Mouse (Mus musculus) intestine, embryonic 16.5 days (tissue): ENCODE results near the gene Cux1. TPM values are rescaled to one million over a fixed set of nuclear protein-coding genes. Genes with fewer than 3 reads are reported as not detected.
A peak's percentile ranks its signal among the peaks of the same experiment; 100 is the strongest.

Source experiments
- ATAC-seq: fragments of 200-750 bp; cut with Nextera tagmentation; 2 replicates; pipeline ENCODE4 v1.8.0; 2017; ENCODE audit warnings: moderate TSS enrichment, moderate library complexity
- H3K27ac ChIP-seq: fragments of 300-500 bp; sonication (generic); 2 replicates; pipeline ENCODE4 v1.5.1; 2014; ENCODE audit warnings: mild to moderate bottlenecking, low read length
- H3K27me3 ChIP-seq: fragments of 300-500 bp; sonication (generic); replicated peaks from 2 replicates; pipeline ENCODE4 v1.6.1; 2014; ENCODE audit warnings: low read length, control low read depth, mixed read lengths; ENCODE audit not compliant: control insufficient read depth, insufficient read depth
- H3K36me3 ChIP-seq: fragments of 300-500 bp; sonication (generic); 2 replicates; pipeline ENCODE4 v1.6.1; 2014; ENCODE audit warnings: low read length, control low read depth; ENCODE audit not compliant: control insufficient read depth, insufficient read depth
- H3K4me1 ChIP-seq: fragments of 300-500 bp; sonication (generic); 2 replicates; pipeline ENCODE4 v1.6.1; 2014; ENCODE audit warnings: low read length, control low read depth, mixed read lengths; ENCODE audit not compliant: control insufficient read depth, insufficient read depth
- H3K4me2 ChIP-seq: fragments of 300-500 bp; sonication (generic); 2 replicates; pipeline ENCODE4 v1.6.1; 2014; ENCODE audit warnings: low read depth, low read length, control low read depth
- H3K4me3 ChIP-seq: fragments of 300-500 bp; sonication (generic); 2 replicates; pipeline ENCODE4 v1.5.1; 2014; ENCODE audit warnings: mild to moderate bottlenecking, low read length
- H3K9ac ChIP-seq: fragments of 300-500 bp; sonication (generic); 2 replicates; pipeline ENCODE4 v1.6.1; 2014; ENCODE audit warnings: low read depth, low read length
- H3K9me3 ChIP-seq: fragments of 300-500 bp; sonication (generic); 2 replicates; pipeline ENCODE4 v1.6.1; 2016; ENCODE audit warnings: low read length, control low read depth; ENCODE audit not compliant: control insufficient read depth
- WGBS: fragments of 180-500 bp; shearing (Covaris S2); extraction: QIAGEN DNeasy Blood & Tissue Kit; methylation state at CpG from one replicate; pipeline ENCODE4 v1.1.7; 2014; 5-methylcytosine and 5-hydroxymethylcytosine counted together
- polyA plus RNA-seq: library from polyadenylated mRNA; unstranded; fragments of >200 nt; fragmentation: Nextera tagmentation; extraction: Ambion mirVana; gene quantifications from 2 replicates; pipeline ENCODE4 v1.2.1, GENCODE M21; 2015

The Cux1 gene
- polyA plus RNA-seq, 1 experiment from 2014 or later = 62.5 TPM

- Histone ChIP-seq H3K4me3 (no peak overlapping the region), H3K9me3 (no peaks in the 10 kb centered on the region), H3K4me1 (peaks cover 8% of the 10 kb centered on the region), H3K36me3 (no peaks in the 10 kb centered on the region), H3K4me2 (no peak overlapping the region), H3K27me3 (no peaks in the 10 kb centered on the region), H3K9ac (no peak overlapping the region), H3K27ac (no peak overlapping the region)
- no peak for ATAC-seq
- WGBS = 81% methylated on average over 6 of the region's 6 CpGs
These were observed 326.1 kb downstream of the Cux1 start for GRCm38 (mm10) chr5:136241161-136241560.

DNA sequence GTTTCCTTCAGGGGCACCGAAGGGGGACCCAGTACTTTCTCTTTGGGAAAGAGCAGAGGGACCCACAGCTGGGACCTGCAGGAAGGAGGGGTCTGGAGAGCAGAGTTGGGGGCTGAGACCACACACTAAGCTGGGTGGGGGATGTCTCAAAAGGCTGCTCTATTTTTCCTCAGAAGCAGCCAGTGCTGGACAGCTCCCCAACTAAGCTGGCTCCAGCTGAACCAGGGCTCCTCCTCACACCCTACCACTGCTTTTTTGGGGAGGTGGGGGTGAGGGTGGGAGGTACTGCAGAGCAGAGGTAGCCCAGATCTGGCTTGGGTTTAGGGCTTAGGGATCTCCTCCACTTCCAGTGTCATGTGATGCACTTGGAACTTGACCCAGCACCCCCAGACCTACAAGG lies 326.9 kb downstream of the Cux1 start:
- Histone ChIP-seq H3K27ac (no peak overlapping the region), H3K27me3 (no peaks in the 10 kb centered on the region), H3K4me1 (peaks cover 8% of the 10 kb centered on the region), H3K4me2 (no peak overlapping the region), H3K36me3 (no peaks in the 10 kb centered on the region), H3K4me3 (no peak overlapping the region), H3K9me3 (no peaks in the 10 kb centered on the region), H3K9ac (no peak overlapping the region)
- no peak for ATAC-seq
- 44% methylated on average over 1 of the region's 1 CpGs for WGBS

DNA sequence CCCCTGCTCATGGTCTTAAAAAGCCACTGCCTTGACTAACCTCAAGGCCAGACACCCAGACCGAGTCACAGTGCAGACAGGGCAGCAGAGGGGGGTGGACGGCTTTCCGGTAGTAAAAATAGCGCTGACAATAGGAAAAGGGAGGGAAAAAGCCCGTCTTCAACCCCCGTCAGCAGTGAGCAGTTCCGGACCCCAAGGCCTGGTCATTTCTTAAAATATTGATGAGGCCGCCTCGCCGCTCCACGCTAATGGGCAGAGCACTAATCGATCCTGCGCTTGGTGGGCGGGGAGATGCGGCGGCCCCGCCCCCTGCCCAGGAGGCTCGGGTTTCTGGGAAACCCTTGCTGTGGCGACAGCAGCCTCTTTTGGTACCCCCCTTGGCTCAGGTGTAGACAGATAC lies 329.7 kb downstream of the Cux1 start:
- Histone ChIP-seq H3K4me1 (no peaks in the 10 kb centered on the region; the same call in 1 of the 2 replicates), H3K27me3 (no peaks in the 10 kb centered on the region), H3K4me2 (peak overlapping the region; percentile 58), H3K27ac (no peak overlapping the region), H3K9ac (no peak overlapping the region), H3K9me3 (no peaks in the 10 kb centered on the region), H3K36me3 (no peaks in the 10 kb centered on the region), H3K4me3 (peak overlapping the region; percentile 32)
- no peak for ATAC-seq
- WGBS = 4% methylated on average over 19 of the region's 19 CpGs

- H3K27ac ChIP-seq = no peak overlapping the region
- H3K4me1 ChIP-seq = no peaks in the 10 kb centered on the region; the same call in 1 of the 2 replicates
- no peak overlapping the region for H3K9ac ChIP-seq
- no peak for ATAC-seq
- no peak overlapping the region for H3K4me3 ChIP-seq
- 74% methylated on average over 5 of the region's 5 CpGs for WGBS
- H3K27me3 ChIP-seq = peaks cover 5% of the 10 kb centered on the region; the same call in 1 of the 2 replicates
- no peaks in the 10 kb centered on the region for H3K36me3 ChIP-seq
- H3K9me3 ChIP-seq = no peaks in the 10 kb centered on the region
- no peak overlapping the region for H3K4me2 ChIP-seq
These were observed 330.7 kb downstream of the Cux1 start for GRCm38 (mm10) chr5:136236611-136237010.

DNA sequence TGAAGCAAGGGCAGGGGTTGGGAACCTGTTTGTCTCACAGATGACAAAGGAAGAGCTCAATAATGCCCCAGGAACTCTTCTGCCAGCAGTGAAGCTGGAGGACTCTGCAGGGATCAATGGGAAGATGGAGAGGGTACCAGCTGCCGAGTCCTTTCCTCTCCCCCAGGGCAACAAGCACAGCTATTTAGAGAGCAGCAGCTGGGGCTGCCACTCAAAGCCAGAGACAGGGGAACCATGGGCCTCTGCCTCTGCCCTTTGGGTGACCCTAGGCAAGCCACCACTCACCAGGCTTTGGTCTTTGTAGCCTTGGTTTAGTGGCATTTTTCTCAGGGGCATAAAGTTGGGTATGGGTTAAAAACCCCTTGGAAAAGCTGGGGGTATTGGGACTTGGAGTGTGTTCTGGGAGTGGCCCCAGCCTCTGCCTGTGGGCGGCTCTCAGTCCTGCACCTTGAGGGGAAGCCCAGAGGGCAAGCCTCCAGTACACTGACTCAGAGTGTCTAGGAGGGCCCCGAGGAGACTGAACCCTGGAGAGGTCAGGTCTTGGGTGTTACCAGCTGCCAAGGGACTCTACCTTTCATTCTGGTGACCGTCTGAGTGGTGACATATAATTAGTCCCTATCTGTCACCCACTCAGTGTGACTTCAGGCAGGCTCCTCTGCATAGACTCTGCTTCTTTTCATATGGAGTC lies 336.8 kb downstream of the Cux1 start:
- Histone ChIP-seq H3K4me2 (no peak overlapping the region), H3K4me3 (no peak overlapping the region), H3K4me1 (no peaks in the 10 kb centered on the region), H3K27ac (no peak overlapping the region), H3K9me3 (no peaks in the 10 kb centered on the region), H3K36me3 (no peaks in the 10 kb centered on the region), H3K9ac (no peak overlapping the region), H3K27me3 (peaks cover 7% of the 10 kb centered on the region; the same call in 1 of the 2 replicates)
- WGBS = 63% methylated on average over 4 of the region's 4 CpGs
- ATAC-seq = no peak

DNA sequence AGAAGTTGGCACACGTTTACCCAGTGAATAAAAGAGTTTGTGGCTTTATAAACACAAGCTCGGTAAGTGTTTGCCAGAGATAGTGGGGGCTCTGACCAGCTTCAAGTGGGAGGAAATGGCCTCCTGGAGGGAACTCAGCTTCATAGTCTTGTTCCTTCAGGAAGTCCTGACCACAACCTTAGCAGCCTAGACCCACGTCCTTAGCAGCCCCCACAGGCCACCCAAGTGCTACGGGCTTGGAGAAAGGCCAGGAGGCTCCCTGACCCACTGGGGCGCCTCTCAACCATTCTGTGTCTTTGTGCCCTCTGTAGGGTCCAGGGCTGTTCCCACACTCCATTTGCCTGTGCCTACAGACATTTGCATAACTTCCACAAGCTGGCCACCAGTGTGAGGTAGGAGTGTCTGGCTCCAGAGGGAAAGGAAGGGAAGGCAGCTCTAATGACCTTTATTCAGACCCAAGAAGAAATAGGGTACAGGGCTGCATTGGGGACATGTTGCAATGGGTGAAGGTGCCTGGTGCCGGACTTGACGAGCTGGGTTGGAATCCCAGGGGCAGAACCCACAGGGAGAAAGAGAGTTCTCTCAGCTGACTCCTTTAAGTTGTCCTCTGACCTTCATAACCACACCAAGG lies 340.9 kb downstream of the Cux1 start:
- H3K27me3 ChIP-seq = 0 out of 2 replicates have a peak, but pooled peaks cover 2% of the 10 kb centered on the region
- no peaks in the 10 kb centered on the region for H3K9me3 ChIP-seq
- no peak overlapping the region for H3K9ac ChIP-seq
- 66% methylated on average over 7 of the region's 7 CpGs for WGBS
- H3K4me3 ChIP-seq = no peak overlapping the region
- H3K4me1 ChIP-seq = no peaks in the 10 kb centered on the region
- H3K4me2 ChIP-seq = no peak overlapping the region
- no peaks in the 10 kb centered on the region for H3K36me3 ChIP-seq
- H3K27ac ChIP-seq = no peak overlapping the region
- no peak for ATAC-seq

GRCm38 (mm10) chr5:136218585-136218984 lies 348.7 kb downstream of the Cux1 start:
- Histone ChIP-seq H3K27me3 (no peaks in the 10 kb centered on the region), H3K36me3 (no peaks in the 10 kb centered on the region), H3K4me1 (peaks cover 4% of the 10 kb centered on the region; the same call in 1 of the 2 replicates), H3K4me3 (no peak overlapping the region), H3K27ac (no peak overlapping the region), H3K9me3 (no peaks in the 10 kb centered on the region; the same call in 1 of the 2 replicates), H3K9ac (no peak overlapping the region), H3K4me2 (no peak overlapping the region)
- 77% methylated on average over 12 of the region's 12 CpGs for WGBS
- ATAC-seq = no peak

GRCm38 (mm10) chr5:136217932-136218381 lies 349.3 kb downstream of the Cux1 start:
- no peak for ATAC-seq
- 64% methylated on average over 4 of the region's 4 CpGs for WGBS
- H3K4me2 ChIP-seq = no peak overlapping the region

DNA sequence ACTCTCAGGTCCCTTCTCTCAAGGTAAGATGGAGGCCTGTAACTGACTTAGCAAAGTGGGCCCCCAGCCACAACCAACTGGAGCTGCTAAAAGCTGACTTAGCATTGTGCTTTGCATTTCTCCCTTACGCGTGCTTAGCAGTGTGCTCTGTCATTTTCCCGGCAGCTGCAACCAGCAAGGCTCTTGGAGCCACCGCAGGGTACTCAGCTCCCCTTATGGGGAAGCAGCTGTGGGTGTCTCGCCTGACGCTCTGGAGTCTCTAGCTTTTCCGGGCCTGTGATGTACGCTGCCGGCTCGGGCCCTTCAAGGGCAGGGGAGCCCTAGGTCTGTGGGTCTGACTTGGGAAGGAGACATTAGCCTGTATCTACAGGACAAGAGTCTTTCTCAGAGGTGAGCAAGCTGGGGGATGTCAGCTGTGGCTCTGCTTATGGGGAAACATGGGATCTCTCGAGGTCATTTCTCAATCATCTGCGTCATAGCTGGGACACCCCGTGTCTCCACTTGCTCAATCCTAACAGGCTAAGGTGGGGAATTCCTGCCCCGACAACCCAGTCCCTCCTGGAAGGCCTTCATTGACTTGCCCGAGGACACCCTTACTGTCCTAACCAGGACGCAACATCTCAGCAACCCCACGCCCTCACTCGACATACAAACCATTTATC lies 350.2 kb downstream of the Cux1 start:
- no peak for ATAC-seq
- no peaks in the 10 kb centered on the region for H3K36me3 ChIP-seq
- WGBS = 80% methylated on average over 18 of the region's 18 CpGs

More at GRCm38 (mm10) chr5:136217932-136218381, 349.3 kb downstream of the Cux1 start:
- no peak overlapping the region for H3K4me3 ChIP-seq
- H3K9ac ChIP-seq = no peak overlapping the region
- no peaks in the 10 kb centered on the region for H3K36me3 ChIP-seq
- no peaks in the 10 kb centered on the region for H3K27me3 ChIP-seq
- no peak overlapping the region for H3K27ac ChIP-seq
- H3K9me3 ChIP-seq = no peaks in the 10 kb centered on the region; the same call in 1 of the 2 replicates
- H3K4me1 ChIP-seq = peaks cover 4% of the 10 kb centered on the region; the same call in 1 of the 2 replicates

More for the DNA sequence above, 350.2 kb downstream of the Cux1 start:
- Histone ChIP-seq H3K27ac (no peak overlapping the region), H3K27me3 (no peaks in the 10 kb centered on the region), H3K4me3 (no peak overlapping the region), H3K9ac (no peak overlapping the region), H3K9me3 (no peaks in the 10 kb centered on the region; the same call in 1 of the 2 replicates), H3K4me1 (peaks cover 4% of the 10 kb centered on the region; the same call in 1 of the 2 replicates), H3K4me2 (no peak overlapping the region)
